Mouse (Mus musculus) C2C12 (cell line): ENCODE results near the gene Pafah1b3. TPM values are rescaled to one million over a fixed set of nuclear protein-coding genes. Genes with fewer than 3 reads are reported as not detected.

ENCODE experiments used
- H3K27me3 ChIP-seq: one replicate; pipeline ENCODE4 v1.6.1; 2011; ENCODE audit not compliant: control insufficient read depth, insufficient read depth, insufficient read length
- H3K36me3 ChIP-seq: one replicate; pipeline ENCODE4 v1.6.1; 2011; ENCODE audit not compliant: control insufficient read depth, insufficient read depth
- H3K4me3 ChIP-seq: one replicate; pipeline ENCODE4 v1.5.1; 2011; ENCODE audit warnings: mild to moderate bottlenecking, control low read depth; ENCODE audit not compliant: poor library complexity, insufficient read depth, severe bottlenecking
- H3K79me2 ChIP-seq: one replicate; pipeline ENCODE4 v1.6.1; 2011; ENCODE audit not compliant: control insufficient read depth, insufficient read depth
- H3K79me3 ChIP-seq: one replicate; pipeline ENCODE4 v1.6.1; 2011; ENCODE audit warnings: low read depth, control low read depth
- H3ac ChIP-seq: one replicate; pipeline ENCODE3; 2011; ENCODE audit warnings: low read depth; ENCODE audit not compliant: control insufficient read depth, insufficient read length
- CEBPB ChIP-seq: IDR thresholded peaks from one replicate; pipeline ENCODE4 v1.6.1; 2011; ENCODE audit warnings: low read depth, mild to moderate bottlenecking, control low read depth, moderate library complexity
- CTCF ChIP-seq: IDR thresholded peaks from one replicate; pipeline ENCODE4 v1.5.1; 2011; ENCODE audit not compliant: control insufficient read depth, insufficient read depth, insufficient read length
- FOSL1 ChIP-seq: IDR thresholded peaks from one replicate; pipeline ENCODE4 v1.8.0; 2011; ENCODE audit warnings: mild to moderate bottlenecking, low read length; ENCODE audit not compliant: poor library complexity, insufficient read depth, severe bottlenecking
- MAX ChIP-seq: IDR thresholded peaks from one replicate; pipeline ENCODE4 v1.6.1; 2011; ENCODE audit warnings: mild to moderate bottlenecking, control low read depth
- MYOD1 ChIP-seq: IDR thresholded peaks from one replicate; pipeline ENCODE4 v1.6.1; 2011; ENCODE audit warnings: low read depth; ENCODE audit not compliant: control insufficient read depth, insufficient read length
- MYOG ChIP-seq: IDR thresholded peaks from one replicate; pipeline ENCODE4 v1.6.1; 2011; ENCODE audit not compliant: control insufficient read depth, insufficient read length; ENCODE audit errors: extremely low read depth
- USF1 ChIP-seq: IDR thresholded peaks from one replicate; pipeline ENCODE4 v1.6.1; 2011; ENCODE audit warnings: low read depth, mild to moderate bottlenecking, control low read depth, moderate library complexity
- polyA plus RNA-seq: library from polyadenylated mRNA; unstranded; fragments of >200 nt; fragmentation: generic; extraction: Trizol; gene quantifications from one replicate; pipeline ENCODE4 v1.2.1, GENCODE M21; 2012; ENCODE audit warnings: missing spikeins

Pafah1b3 gene
- polyA plus RNA-seq, 1 experiment = 90.8 TPM

DNA sequence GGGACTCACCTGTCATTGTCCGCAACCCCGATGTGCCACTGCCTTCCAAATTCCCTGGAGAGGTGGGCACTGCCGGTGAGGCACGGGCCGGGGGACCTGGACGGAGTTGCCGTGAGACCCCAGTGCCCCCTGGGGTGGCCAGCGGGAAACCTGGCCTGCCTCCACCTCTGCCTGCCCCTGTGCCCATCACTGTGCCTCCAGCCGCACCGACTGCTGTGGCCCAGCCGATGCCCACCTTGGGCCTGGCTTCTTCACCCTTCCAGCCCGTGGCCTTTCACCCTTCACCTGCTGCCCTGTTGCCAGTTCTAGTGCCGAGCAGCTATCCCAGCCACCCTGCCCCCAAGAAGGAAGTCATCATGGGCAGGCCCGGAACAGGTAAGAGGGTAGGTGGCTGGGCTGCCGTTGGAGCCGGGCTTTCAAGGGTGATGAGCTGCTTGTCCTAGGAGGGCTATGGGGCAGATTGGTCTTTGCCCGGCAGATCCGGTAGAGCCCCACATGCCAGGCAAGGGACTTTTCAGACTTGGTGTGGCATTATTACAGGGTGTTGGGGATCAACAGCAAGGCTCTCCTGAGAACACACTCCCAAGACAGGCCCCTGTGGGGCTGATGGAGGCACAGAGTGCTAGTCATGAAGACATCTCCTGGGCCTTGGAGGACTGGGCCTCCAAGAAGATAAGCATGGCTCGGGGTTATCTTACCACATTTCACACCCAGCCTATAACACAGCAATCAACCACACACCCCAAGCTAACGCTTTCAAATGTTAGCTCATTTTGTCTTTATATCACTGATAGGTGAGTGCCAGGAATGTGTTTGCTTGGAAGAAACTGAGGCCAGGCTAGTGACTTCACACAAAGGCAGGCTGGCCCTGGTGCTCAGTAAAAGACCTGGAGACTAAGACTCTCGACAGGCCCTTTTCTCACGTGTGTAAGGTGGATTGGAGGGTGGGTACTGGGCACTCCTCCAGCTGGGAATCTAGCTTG lies 24.2 kb downstream of the Pafah1b3 start:
- Histone ChIP-seq H3K36me3 (no peaks in the 10 kb centered on the region), H3K79me2 (peaks cover 5% of the 10 kb centered on the region), H3ac (no peak overlapping the region), H3K79me3 (peaks cover 3% of the 10 kb centered on the region), H3K4me3 (no peak overlapping the region), H3K27me3 (no peaks in the 10 kb centered on the region)
- TF ChIP-seq MYOG = no peak
- TF ChIP-seq CEBPB = no peak
- no peak for TF ChIP-seq FOSL1
- TF ChIP-seq MYOD1 = no peak
- TF ChIP-seq USF1 = no peak
- TF ChIP-seq CTCF = no peak
- no peak for TF ChIP-seq MAX

DNA sequence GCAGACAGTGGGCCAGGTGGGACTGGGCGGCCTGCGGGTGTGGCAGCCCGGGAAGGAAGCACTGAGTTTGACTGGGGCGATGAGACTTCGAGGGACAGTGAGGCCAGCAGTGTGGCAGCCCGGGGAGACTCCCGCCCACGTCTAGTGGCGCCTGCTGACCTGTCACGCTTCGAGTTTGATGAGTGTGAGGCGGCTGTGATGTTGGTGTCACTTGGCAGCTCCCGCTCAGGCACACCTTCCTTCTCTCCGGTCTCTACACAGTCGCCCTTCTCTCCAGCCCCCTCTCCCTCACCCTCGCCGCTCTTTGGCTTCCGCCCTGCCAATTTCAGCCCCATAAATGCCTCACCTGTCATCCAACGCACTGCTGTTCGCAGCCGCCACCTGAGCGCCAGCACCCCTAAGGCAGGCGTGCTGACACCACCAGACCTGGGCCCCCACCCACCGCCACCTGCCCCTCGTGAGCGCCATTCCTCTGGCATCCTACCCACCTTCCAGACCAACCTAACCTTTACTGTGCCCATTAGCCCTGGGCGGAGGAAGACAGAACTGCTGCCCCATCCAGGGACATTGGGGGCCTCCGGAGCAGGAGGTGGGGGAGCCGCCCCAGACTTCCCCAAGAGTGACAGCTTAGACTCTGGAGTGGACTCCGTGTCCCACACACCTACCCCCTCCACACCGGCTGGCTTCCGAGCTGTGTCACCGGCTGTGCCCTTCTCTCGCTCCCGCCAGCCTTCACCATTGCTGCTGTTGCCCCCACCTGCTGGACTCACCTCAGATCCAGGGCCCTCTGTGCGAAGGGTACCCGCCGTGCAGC lies 25.1 kb downstream of the Pafah1b3 start:
- no peak overlapping the region for H3K4me3 ChIP-seq
- H3K79me2 ChIP-seq = peaks cover 3% of the 10 kb centered on the region
- no peak overlapping the region for H3ac ChIP-seq
- peaks cover 3% of the 10 kb centered on the region for H3K79me3 ChIP-seq
- H3K27me3 ChIP-seq = no peaks in the 10 kb centered on the region
- no peaks in the 10 kb centered on the region for H3K36me3 ChIP-seq
- TF ChIP-seq FOSL1 (no peak), MYOD1 (no peak), CTCF (no peak), CEBPB (no peak), MYOG (no peak)

DNA sequence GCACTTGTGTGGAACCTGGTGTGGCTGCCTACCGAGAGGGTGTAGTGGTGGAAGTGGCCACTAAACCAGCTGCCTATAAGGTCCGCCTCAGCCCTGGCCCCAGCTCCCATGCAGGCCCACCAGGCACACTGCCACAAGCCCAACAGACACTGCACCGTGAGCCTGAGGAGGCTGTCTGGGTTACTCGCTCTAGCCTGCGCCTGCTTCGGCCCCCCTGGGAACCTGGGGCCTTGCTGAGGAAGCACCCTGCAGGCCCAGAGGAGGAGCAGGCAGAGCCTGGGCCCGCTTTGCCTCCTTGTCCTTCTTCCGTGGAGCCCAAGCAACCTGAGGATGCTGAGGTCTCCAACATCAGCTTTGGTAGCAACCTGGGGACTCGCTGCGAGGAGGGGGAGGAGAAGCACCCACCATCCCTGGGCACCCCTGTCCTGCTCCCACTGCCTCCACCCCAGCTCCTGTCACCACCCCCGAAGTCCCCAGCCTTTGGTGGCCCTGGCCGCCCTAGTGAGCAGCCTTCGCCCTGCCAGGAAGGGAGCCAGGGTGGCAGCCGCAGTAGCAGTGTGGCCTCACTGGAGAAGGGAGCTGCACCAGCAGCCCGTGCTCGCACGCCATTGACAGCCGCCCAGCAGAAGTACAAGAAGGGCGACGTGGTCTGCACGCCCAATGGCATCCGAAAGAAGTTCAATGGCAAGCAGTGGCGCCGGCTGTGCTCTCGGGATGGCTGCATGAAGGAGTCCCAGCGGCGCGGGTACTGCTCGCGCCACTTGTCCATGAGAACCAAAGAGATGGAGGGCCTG lies 25.9 kb downstream of the Pafah1b3 start:
- Histone ChIP-seq H3ac (no peak overlapping the region), H3K27me3 (no peaks in the 10 kb centered on the region), H3K79me2 (no peaks in the 10 kb centered on the region), H3K36me3 (no peaks in the 10 kb centered on the region), H3K4me3 (no peak overlapping the region), H3K79me3 (peaks cover 3% of the 10 kb centered on the region)
- TF ChIP-seq MYOD1 (no peak), CTCF (no peak), MYOG (no peak), CEBPB (no peak), MAX (no peak)

DNA sequence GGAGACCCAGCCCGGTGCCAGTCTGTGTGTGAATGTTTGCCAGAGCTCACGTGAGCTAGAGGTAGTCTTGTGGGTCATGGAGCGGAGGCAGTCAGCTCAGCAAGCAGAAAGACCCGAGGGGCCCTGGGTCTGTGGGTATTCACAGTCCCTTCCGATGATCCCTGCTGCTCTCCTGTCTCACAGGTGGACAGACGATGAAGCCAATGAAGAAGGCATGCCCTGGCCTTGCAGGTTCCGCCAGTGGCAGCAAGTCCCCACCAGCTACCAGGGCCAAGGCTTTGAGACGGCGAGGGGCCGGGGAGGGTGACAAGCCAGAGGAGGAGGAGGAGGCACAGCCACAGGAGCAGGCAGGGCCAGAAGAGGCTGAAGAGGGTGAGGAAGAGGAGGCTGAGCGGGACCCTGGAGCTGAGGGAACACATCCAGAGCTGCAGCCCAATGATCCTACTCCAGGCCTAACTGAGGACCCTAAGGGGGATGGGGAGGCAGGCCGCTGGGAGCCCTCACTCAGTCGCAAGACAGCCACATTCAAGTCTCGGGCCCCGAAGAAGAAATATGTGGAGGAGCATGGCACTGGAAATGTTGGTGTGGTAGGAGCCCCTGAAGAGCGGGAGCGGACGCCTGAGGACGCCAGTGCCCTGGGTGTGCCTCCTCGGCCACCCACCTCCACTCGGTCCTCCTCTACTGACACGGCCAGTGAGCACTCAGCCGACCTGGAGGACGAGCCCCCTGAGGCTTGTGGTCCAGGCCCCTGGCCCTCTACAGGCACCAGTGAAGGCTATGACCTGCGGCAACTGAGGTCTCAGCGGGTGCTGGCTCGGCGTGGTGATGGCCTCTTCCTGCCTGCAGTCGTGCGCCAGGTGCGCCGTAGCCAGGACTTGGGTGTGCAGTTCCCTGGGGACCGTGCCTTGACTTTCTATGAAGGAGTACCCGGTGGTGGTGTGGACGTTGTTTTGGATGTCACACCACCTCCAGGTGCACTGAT lies 26.8 kb downstream of the Pafah1b3 start:
- TF ChIP-seq CEBPB (no peak), MYOG (no peak), FOSL1 (no peak), MYOD1 (no peak), MAX (no peak)
- Histone ChIP-seq H3K4me3 (no peak overlapping the region), H3K36me3 (no peaks in the 10 kb centered on the region), H3ac (no peak overlapping the region), H3K79me2 (no peaks in the 10 kb centered on the region), H3K79me3 (peaks cover 3% of the 10 kb centered on the region), H3K27me3 (no peaks in the 10 kb centered on the region)

DNA sequence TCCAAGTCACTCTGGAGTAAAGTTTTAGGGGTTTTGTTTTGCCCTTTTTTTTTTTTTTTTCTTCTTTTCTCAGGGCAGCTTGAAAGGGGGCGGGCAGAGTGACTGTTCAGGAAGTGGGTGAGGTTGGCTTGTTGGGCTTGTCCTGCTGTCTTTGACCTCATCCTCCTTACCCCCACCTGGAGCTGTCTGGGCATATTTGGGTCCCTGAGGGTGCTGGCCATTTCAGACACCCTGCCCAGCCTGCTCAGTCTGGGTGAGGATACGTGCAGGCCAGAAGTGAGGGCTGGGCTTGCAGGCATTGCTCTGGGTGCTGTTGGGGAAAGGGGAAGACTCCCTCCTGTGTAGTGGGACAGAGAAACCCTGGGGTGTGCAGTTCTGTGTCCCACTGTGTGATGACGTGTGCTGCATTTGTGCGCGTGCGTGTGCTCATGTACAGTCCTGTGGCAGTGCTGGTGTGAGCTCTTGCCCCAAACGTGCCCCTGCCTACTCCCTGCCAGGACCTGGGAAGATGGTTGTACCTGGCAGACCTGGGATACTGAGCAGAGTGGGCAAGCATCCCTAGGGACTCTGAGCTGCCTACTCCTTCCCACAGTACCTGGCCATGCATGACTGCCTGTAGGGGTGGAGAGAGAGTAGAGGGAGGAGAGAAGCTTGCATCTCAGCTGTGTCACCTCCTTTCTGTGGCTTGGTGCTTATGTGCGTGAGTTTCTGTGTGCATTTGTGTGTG lies 28.1 kb downstream of the Pafah1b3 start:
- no peaks in the 10 kb centered on the region for H3K79me2 ChIP-seq
- no peaks in the 10 kb centered on the region for H3K27me3 ChIP-seq
- no peak overlapping the region for H3ac ChIP-seq
- no peak overlapping the region for H3K4me3 ChIP-seq
- peaks cover 3% of the 10 kb centered on the region for H3K79me3 ChIP-seq
- no peaks in the 10 kb centered on the region for H3K36me3 ChIP-seq
- TF ChIP-seq CTCF = no peak
- no peak for TF ChIP-seq MYOG
- TF ChIP-seq MAX = no peak
- TF ChIP-seq MYOD1 = no peak
- no peak for TF ChIP-seq FOSL1
- TF ChIP-seq USF1 = no peak
- no peak for TF ChIP-seq CEBPB
